Mouse (Mus musculus) liver, postnatal 0 days (tissue): ENCODE data around the gene Maged1.

Source experiments
- CTCF ChIP-seq: sonication (generic); IDR thresholded peaks from 2 replicates; pipeline ENCODE4 v1.5.1; 2016; ENCODE audit warnings: antibody characterized with exemption, low read depth
- EP300 ChIP-seq: IDR thresholded peaks from 2 replicates; pipeline ENCODE4 v1.6.1; 2016; ENCODE audit warnings: antibody characterized with exemption, low read depth, mild to moderate bottlenecking

DNA sequence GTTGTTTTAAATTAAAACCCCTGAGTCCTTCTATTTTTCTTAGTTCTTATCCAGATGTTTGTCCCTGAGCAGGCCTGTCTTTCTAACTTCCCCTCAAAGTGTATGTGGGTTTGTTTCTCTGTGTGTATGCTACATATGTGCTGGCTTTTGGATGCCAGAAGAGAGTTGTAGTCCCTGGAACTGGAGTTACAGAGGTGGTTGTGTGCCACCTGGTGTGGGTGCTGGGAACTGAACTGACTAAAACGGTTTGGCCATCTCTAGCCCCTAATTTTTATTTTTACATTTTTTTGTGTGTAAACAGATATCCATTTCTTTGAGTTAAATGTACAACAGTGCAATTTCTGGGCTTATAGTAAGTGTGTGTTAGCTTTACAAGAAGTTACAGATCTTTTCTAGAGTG is 3.0 kb upstream of the Maged1 start:
- TF ChIP-seq CTCF (peak; percentile 68), EP300 (no peak)
